Mouse (Mus musculus): Measurements from ENCODE around the gene Fam205c.
"Not testable (repeated sequence)": the region's sequence is repeated elsewhere in the genome, so short reads cannot be mapped to it uniquely, and the experiment has no call there.

Gene Fam205c

GRCm38 (mm10) chr4:42876586-42877291 is 2.7 kb upstream of the Fam205c start:
- peak; percentile 67 for DNase-seq

GRCm38 (mm10) chr4:42872746-42873435 is 1.1 kb downstream of the Fam205c start:
- DNase-seq: no peak

GRCm38 (mm10) chr4:42872151-42872550 is 1.9 kb downstream of the Fam205c start:
- DNase-seq: no peak

- DNase-seq: no peak
These were observed 3.3 kb downstream of the Fam205c start for GRCm38 (mm10) chr4:42870748-42871147.

GRCm38 (mm10) chr4:42868193-42868592 is 5.8 kb downstream of the Fam205c start:
- DNase-seq: no peak

- no peak for DNase-seq
These were observed 6.6 kb downstream of the Fam205c start for GRCm38 (mm10) chr4:42867390-42867789.

GRCm38 (mm10) chr4:42863487-42863886 is 10.5 kb downstream of the Fam205c start:
- not testable (repeated sequence) for DNase-seq

- not testable (repeated sequence) for DNase-seq
These were observed 13.6 kb downstream of the Fam205c start for GRCm38 (mm10) chr4:42860483-42860882.

GRCm38 (mm10) chr4:42856671-42857070 is 17.4 kb downstream of the Fam205c start, which contains the start of gene Gm12394:
Gm12394 (minus strand) TSS chr4:42856771.
- DNase-seq: not testable (repeated sequence)

- not testable (repeated sequence) for DNase-seq
These were observed 20.2 kb downstream of the Fam205c start, which contains the start of gene Fam205a1 for GRCm38 (mm10) chr4:42853788-42854187. Fam205a1 (minus strand) TSS chr4:42853888.

Measured in cerebellum, adult 8-10 months (tissue).